Mouse (Mus musculus): ENCODE results near the gene Chd9. TPM values are rescaled to one million over a fixed set of nuclear protein-coding genes. Genes with fewer than 3 reads are reported as not detected.

The Chd9 gene
- total RNA-seq, 2 experiments from 2014 or later: 23.6 to 27.2 TPM

DNA sequence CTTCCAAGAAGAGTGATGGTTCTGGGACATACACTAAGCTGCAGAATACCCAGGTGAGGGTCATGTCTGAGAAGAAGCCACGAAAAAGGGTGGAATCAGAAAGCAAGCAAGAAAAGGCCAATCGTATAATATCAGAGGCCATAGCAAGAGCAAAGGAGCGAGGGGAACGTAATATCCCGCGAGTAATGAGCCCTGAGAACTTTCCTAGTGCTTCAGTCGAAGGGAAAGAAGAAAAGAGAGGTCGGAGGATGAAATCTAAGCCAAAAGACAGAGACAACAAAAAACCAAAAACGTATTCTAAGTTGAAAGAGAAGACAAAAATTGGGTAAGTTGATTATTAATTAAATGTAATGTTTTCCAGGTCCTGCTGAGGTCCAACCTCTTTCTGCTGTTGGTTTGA lies 128.2 kb downstream of the Chd9 start:
- peak; percentile 36 for ATAC-seq (replicated peaks; ENCODE audit: low FRiP score, poor library complexity, severe bottlenecking)

GRCm38 (mm10) chr8:90957711-90958110 lies 129.6 kb downstream of the Chd9 start:
- no peak for ATAC-seq (replicated peaks; ENCODE audit: low FRiP score, poor library complexity, severe bottlenecking)

DNA sequence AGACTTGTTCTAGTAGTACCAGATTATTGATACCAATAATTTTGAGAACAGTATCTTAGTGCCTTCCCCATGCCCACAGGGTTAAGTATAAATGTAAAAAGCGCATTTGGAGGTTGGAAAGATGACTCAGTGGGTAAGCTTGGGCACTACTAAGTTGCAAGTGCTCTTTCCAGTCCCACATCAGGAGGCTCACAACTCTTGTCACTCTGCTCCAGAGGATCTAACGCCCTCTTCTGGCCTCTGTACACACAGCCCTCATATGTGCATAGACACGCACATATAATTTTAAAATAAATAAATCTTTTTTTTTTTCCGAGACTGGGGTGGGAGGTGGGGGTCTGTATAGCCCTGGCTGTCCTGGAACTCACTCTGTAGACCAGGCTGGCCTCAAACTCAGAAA lies 131.6 kb downstream of the Chd9 start:
- no peak for ATAC-seq (replicated peaks; ENCODE audit: low FRiP score, poor library complexity, severe bottlenecking)

DNA sequence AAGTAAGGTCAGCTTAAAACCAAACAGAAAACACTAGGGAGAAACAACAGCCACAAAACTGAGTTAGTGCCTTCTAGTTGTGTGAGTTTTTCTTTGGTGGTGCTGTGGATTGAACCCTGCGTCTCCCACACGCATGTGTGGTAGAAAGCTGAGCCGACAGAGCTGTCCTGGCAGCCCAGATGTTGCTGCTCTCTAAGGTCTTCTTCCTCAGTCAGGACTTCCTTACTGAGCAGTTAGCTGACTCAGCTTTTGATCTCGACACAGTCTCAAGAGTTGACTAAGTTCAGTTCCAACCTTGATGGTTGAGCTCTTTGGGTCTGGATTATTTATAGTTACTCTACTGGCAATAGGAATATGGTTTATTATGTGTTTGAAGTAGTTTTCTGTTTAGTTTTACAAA lies 133.5 kb downstream of the Chd9 start:
- ATAC-seq (replicated peaks; ENCODE audit: low FRiP score, poor library complexity, severe bottlenecking): no peak; the same call in 1 of the 2 replicates

GRCm38 (mm10) chr8:90964044-90964443 lies 135.9 kb downstream of the Chd9 start:
- no peak for ATAC-seq (replicated peaks; ENCODE audit: low FRiP score, poor library complexity, severe bottlenecking)

DNA sequence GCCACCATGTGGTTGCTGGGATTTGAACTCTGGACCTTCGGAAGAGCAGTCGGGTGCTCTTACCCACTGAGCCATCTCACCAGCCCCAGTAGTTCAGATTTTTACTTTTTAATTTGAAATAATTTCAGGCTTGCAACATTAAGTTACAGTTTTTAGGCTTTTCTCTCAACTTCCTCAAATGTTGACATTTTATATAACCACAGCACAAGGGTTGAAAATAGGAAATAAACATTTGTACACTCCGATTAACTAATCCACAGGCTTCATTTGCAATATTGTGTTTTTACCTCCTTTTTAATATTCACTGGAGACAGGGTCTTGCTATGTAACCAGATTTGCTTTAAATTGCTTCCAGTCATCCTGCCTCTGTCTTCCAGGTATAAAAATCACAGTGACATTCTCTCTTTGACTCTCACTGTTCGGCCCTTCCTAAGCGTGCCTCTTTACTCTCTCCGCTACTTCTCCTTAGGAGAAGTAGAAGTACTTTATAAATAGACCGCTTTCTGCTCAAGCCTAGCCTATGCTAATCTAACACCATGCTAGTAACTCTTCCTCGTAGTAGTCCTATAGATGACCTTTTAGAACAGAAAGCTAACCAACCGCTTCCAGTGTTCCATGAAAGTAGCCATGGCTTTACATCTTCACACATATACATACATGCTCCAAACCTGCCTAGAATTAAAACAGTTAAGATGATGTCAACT lies 137.5 kb downstream of the Chd9 start:
- no peak for ATAC-seq (replicated peaks; ENCODE audit: low FRiP score, poor library complexity, severe bottlenecking)

GRCm38 (mm10) chr8:90968307-90968706 lies 140.2 kb downstream of the Chd9 start:
- ATAC-seq (replicated peaks; ENCODE audit: low FRiP score, poor library complexity, severe bottlenecking): no peak

- ATAC-seq (replicated peaks; ENCODE audit: low FRiP score, poor library complexity, severe bottlenecking): no peak
Observed at GRCm38 (mm10) chr8:90976960-90977371, 148.8 kb downstream of the Chd9 start.

- no peak for ATAC-seq (replicated peaks; ENCODE audit: low FRiP score, poor library complexity, severe bottlenecking)
Observed at GRCm38 (mm10) chr8:90978720-90979119, 150.6 kb downstream of the Chd9 start.

- ATAC-seq (replicated peaks; ENCODE audit: low FRiP score, poor library complexity, severe bottlenecking): no peak
Observed at GRCm38 (mm10) chr8:90979295-90979694, 151.1 kb downstream of the Chd9 start.

- ATAC-seq (replicated peaks; ENCODE audit: low FRiP score, poor library complexity, severe bottlenecking): no peak
Observed at GRCm38 (mm10) chr8:90982087-90982486, 153.9 kb downstream of the Chd9 start.

- peak; percentile 63; the same call in 1 of the 2 replicates for ATAC-seq (replicated peaks; ENCODE audit: low FRiP score, poor library complexity, severe bottlenecking)
Observed at GRCm38 (mm10) chr8:91019726-91020125, 191.6 kb downstream of the Chd9 start.

GRCm38 (mm10) chr8:91034417-91034816 lies 206.3 kb downstream of the Chd9 start:
- peak; percentile 63; the same call in 1 of the 2 replicates for ATAC-seq (replicated peaks; ENCODE audit: low FRiP score, poor library complexity, severe bottlenecking)

DNA sequence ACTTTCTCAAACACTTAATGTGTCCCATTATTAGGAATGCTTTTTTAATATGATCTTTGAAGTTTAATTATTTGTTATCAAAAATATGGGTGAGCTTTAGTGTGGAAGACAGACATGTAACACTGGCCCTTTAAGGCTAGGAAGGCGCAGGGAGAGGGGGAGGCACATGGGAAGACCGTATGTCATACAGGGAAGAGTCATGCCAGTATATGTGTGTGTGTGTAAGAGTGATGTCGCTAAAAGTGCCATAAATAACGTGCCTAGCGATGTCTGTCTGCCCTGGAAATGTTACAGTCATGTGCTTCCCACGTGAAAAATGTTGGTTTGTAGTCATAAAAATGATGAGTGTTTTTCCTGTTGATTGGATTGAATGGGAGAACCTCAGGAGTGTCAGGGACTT lies 208.8 kb downstream of the Chd9 start:
- ATAC-seq (replicated peaks; ENCODE audit: low FRiP score, poor library complexity, severe bottlenecking): no peak

GRCm38 (mm10) chr8:91038637-91039036 lies 210.5 kb downstream of the Chd9 start:
- ATAC-seq (replicated peaks; ENCODE audit: low FRiP score, poor library complexity, severe bottlenecking): no peak

DNA sequence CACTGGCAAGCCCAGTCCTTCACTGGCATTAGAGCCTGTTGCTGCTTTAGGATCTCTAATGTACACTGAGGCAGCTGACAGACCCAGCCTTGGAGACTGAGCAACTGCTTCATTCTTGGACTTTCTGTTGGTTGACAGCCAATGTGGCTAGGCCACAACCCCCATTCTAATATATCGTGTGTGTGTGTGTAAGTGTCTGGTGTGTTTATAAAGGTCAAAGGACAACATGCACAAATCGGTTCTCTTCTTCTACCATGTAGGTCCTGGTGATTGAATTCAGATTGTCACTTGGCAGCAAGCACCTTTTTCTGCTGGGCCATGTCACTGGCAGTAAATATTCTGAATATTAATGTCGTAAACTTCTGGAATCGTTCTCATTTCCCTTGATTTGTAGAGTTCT lies 218.2 kb downstream of the Chd9 start:
- ATAC-seq (replicated peaks; ENCODE audit: low FRiP score, poor library complexity, severe bottlenecking): no peak

DNA sequence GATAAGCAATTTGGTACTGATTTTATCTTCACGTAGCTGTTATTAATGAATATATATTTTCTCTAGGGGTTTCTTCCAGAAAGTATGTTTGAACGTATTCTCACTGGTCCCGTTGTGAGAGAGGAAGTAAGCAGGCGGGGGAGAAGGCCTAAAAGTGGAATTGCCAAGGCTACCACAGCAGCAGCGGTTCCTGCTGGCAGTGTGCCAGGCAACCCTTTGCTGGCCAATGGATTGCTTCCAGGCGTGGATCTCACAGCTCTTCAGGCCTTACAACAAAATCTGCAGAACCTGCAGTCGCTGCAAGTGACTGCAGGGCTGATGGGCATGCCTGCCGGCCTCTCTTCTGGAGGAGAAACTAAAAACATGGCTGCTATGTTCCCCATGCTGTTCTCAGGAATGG lies 222.9 kb downstream of the Chd9 start:
- ATAC-seq (replicated peaks; ENCODE audit: low FRiP score, poor library complexity, severe bottlenecking): 0 out of 2 replicates have a peak, but pooled peaks have one; percentile 39

DNA sequence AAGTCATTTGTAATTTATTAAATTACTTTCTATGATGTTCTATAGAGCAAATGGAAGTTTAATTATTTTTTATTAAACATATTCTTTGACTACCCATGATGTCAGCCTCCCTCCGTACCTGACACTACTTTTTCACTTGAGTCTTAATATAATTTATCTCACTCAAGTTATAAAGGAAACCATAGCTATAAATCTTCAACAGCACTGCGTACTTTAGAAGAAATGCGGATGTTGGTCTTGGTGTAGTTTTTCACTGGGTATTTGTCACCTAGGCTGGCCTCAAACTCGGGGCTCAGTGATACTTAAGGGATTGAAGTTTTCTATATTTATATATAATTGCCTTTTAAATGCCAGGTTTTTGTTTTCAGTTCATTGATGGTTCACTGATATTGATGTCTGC lies 226.3 kb downstream of the Chd9 start:
- no peak for ATAC-seq (replicated peaks; ENCODE audit: low FRiP score, poor library complexity, severe bottlenecking)

DNA sequence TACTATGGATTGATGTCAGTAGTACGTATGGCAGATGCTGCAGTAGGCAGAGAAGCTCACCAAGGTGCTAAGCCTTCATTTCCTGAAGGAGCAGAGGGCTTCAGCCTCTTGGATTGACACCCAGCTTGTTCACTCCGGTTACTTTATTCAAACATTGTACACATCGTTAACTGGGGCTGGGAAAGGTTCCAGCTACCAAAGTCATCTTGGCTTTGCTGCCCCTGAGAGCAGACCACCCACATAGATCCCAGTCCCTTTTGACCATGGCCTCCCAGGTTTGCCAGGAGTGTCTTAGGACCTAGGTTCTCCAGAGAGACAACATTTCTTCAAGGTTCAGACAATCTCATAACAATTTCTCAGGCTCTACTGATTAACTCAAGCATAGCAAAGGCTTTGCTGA lies 228.7 kb downstream of the Chd9 start:
- ATAC-seq (replicated peaks; ENCODE audit: low FRiP score, poor library complexity, severe bottlenecking): no peak

DNA sequence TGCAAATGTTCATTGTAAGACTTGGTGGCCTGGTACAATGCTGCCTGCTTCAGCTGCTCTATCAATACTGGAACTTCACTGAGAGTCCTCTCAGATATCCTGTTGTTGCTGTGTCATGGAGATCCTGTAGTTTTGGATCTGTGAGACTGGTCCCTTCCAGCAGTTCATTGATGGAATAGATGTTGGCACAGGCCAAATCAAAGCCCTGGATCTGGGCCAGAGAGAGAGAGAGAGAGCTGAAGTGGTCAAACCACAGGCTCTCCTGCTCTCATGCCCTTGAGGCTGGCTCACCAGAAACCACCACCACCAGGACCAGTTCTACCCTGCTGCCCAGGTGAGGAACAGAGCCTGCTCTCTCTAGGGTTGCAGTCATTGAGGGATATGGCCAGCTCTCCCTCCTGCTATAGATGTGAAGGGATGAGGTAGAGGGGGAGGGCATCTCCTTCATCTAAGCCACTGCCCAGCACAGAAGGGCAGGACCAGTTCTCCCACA lies 231.0 kb downstream of the Chd9 start:
- ATAC-seq (replicated peaks; ENCODE audit: low FRiP score, poor library complexity, severe bottlenecking): no peak

DNA sequence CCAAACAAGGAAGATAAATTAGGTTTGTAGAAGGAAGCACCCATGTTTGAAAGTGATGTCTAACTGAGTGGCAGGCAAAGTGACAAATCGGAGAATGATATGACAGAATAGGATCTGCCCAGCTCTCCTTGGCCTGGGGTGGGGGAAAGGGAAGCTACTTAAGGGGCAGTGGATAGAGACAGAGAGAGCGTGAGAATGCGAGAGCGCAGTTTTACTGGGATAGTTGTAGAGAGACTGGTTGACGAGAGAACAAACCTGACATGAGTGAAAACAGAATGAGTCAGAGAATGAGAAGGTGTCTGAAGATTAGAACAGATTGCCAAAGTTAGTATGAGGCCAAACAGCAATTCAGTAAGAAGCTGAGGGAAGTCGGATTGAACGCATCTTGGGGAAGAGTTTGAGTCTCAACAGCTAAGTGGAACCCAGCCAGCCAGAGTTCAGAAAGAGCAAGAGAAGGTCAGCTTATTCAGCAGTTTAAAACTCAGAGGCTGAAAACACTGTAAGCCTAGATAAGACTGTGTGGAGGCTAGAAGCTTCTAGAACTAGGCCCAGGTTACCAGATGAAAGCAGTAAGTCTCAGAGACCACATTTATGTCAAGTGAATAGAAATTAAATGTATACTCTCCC lies 231.8 kb downstream of the Chd9 start:
- no peak for ATAC-seq (replicated peaks; ENCODE audit: low FRiP score, poor library complexity, severe bottlenecking)
